In the genomic region with DNA sequence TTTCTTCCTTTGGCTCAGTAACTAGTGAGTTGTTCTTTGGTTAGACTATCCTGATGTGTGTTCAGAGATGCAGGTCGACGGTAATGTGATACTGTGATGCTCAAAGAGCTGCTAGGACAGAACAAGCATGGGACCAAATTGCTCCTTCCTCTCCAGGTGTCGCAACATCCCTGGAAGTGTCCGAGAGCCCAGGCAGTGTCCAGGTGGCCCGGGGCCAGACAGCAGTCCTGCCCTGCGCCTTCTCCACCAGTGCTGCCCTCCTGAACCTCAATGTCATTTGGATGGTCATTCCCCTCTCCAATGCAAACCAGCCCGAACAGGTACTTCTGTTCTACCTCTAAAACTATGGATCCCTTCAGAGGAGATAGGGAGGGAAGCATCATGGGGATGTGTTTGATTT, we compare ENCODE assay signal across 15 mouse cellular contexts.
"Had no signal": no experiment of that assay in that cellular context is flagged by ENCODE, and none has a peak within 500 bp of the region (broad histone marks: within the 10 kb centered on the region; RNA-seq: fewer than 3 reads in every experiment).

No protein-coding gene starts in this region.

- H3K27me3 ChIP-seq: neural tube, embryonic 15.5 days; stomach, embryonic 15.5 days had no signal

- H3K9me3 ChIP-seq: neural tube, embryonic 15.5 days; stomach, embryonic 15.5 days had no signal

- H3K9ac ChIP-seq: neural tube, embryonic 15.5 days; stomach, embryonic 15.5 days had no signal

- H3K4me1 ChIP-seq: neural tube, embryonic 15.5 days; stomach, embryonic 15.5 days had no signal

- H3K27ac ChIP-seq: neural tube, embryonic 15.5 days; stomach, embryonic 15.5 days; stomach, postnatal 0 days had no signal

- H3K4me2 ChIP-seq: neural tube, embryonic 15.5 days; stomach, embryonic 15.5 days had no signal

- H3K4me3 ChIP-seq: neural tube, embryonic 15.5 days; stomach, embryonic 15.5 days had no signal

- DNase-seq: retina, postnatal 1 day; right cerebral cortex, adult 18-20 months; right cerebral cortex, postnatal 14 days; right cerebral cortex, postnatal 25 days; right cerebral cortex, postnatal 4 days; spleen, adult 18-20 months; thymus, adult 18-20 months; thymus, adult 2 months; thymus, postnatal 14 days; thymus, postnatal 25 days; thymus, postnatal 36 days; thymus, postnatal 4 days had no signal

- H3K36me3 ChIP-seq: neural tube, embryonic 15.5 days; stomach, embryonic 15.5 days had no signal
